Mouse (Mus musculus): Measurements from ENCODE around the gene Olfr559.

Olfr559 gene

GRCm38 (mm10) chr7:102727391-102727790 lies at the start of gene Olfr559:
Olfr559 (minus strand) TSS chr7:102727491.
- no peak for DNase-seq (ENCODE audit: low spot score in 2 of 2)

GRCm38 (mm10) chr7:102770921-102771320 lies 43.6 kb upstream of the Olfr559 start, which contains the start of gene Olfr561:
Olfr561 (plus strand) TSS chr7:102771221.
- DNase-seq (ENCODE audit: low spot score in 2 of 2), result no peak

DNA sequence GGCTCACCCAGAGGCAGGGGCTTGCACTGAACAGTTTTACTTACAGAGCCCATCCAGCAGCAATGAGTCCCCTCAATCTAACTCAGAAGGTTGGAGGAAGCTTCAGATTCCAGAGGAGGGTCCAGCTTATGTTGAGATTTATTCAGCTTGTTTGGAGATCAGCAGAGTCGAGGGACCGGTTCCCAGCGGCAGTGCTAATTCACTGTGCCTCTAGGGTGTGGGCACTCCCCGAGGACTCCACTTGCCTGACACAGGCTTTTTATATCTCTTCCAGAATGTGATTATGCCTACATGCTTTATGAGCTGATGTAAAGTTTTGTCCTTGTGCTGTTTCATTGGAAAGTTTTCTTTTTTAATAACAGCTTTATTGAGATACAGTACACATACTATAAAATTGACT lies 32.0 kb upstream of the Olfr559 start, which contains the start of the genes Olfr560 and Olfr78:
Olfr560 (minus strand) TSS at position 101 of the 400 bp plus-strand sequence.
Olfr78 (minus strand) TSS at position 206 of the 400 bp plus-strand sequence.
- DNase-seq (ENCODE audit: low spot score in 2 of 2), result no peak

- DNase-seq (ENCODE audit: low spot score in 2 of 2), result no peak
Measured at GRCm38 (mm10) chr7:102752086-102752485, 24.8 kb upstream of the Olfr559 start.

GRCm38 (mm10) chr7:102737705-102738104 lies 10.4 kb upstream of the Olfr559 start:
- DNase-seq (ENCODE audit: low spot score in 2 of 2), result no peak

DNA sequence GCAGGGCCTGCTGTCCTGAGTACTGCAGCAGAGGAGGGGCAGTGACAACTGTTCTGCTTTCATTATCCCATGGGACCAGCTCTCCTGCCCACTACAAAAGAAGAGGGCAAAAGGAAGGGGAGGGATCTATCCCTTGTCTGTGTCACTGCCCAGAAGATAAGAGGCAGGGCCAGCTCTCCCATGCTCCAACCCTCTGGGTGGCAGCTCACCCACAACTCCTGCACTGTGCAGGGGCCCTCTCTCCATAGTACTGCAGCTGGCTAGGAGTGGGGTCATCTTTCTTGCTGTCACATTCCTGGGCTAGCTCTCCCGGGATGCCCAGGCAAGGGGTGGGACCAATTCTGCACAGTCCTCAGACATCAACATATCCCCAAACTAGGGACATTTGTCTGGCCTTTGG lies 6.5 kb upstream of the Olfr559 start:
- DNase-seq (ENCODE audit: low spot score in 2 of 2), result no peak

GRCm38 (mm10) chr7:102718970-102719369 lies 8.3 kb downstream of the Olfr559 start, which contains the start of gene Olfr33:
Olfr33 (minus strand) TSS chr7:102719070.
- no peak for DNase-seq (ENCODE audit: low spot score in 2 of 2)

DNA sequence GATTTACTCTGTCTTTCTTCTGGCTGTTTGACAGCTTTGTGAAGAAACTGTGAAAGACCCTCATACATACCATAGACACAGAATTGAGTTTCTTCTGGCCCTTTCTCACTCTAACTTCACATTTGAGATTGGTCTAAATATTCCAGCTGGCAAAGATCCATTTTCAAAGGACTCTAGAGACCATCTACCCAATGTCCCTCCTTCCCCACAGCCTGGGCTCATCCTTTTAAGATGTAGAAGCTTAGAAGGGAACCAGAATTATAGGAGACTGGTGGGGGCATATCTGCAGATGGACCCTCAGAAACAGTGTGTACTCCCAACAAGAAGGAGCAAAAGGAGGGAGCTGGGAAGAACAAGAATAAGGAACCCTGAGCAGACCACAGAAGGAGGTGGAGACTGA lies 25.4 kb downstream of the Olfr559 start, which contains the start of gene Olfr558:
Olfr558 (plus strand) TSS at position 301 of the 400 bp plus-strand sequence.
- DNase-seq (ENCODE audit: low spot score in 2 of 2), result no peak

DNA sequence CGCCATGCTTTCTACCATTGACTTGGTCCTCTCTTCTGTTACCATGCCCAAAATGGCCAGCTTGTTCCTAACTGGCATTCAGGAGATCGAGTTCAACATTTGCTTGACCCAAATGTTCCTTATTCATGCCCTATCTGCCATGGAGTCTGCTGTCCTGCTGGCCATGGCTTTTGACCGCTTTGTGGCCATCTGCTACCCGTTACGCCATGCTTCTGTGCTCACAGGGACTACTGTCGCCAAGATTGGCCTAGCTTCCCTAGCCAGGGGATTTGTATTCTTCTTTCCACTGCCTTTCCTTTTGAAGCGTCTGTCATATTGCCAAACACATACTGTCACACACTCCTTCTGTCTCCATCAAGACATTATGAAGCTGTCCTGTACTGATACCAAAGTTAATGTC lies 28.8 kb downstream of the Olfr559 start:
- DNase-seq (ENCODE audit: low spot score in 2 of 2), result no peak

GRCm38 (mm10) chr7:102695358-102696125 lies 31.7 kb downstream of the Olfr559 start, which contains the start of gene Olfr557:
Olfr557 (plus strand) TSS chr7:102695910.
- peak in 1 of 2 experiments; percentile 43 for DNase-seq (ENCODE audit: low spot score in 2 of 2)

GRCm38 (mm10) chr7:102686944-102687501 lies 40.3 kb downstream of the Olfr559 start, which contains the start of gene Trim68:
Trim68 (minus strand) TSS chr7:102687327.
- peak; percentile 94 to 96 for DNase-seq (ENCODE audit: low spot score in 2 of 2)

GRCm38 (mm10) chr7:102681916-102682315 lies 45.4 kb downstream of the Olfr559 start:
- no peak for DNase-seq (ENCODE audit: low spot score in 2 of 2)

DNA sequence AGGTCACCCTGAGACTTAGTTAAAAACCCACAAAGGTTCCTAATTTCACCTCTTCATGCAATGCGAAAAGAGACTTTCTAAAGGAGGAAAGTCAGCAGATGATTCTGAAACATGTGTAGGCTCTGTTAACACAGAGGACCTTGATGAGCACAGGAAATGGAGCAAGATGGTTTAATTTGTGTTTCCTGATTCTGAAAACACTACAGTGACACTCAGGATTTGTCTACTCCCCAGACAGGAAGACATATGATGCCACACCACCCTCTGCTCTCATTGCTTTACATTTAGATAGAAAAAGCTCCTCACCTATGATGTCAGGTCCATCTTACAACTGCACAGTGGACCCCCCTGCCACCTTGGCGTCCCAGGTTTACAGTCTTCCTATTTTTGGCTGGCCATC lies 51.1 kb downstream of the Olfr559 start:
- no peak for DNase-seq (ENCODE audit: low spot score in 2 of 2)

Measured in right cerebral cortex, postnatal 10 days (tissue).